Mouse (Mus musculus) liver, postnatal 0 days (tissue): ENCODE results near the gene Itpripl2. TPM values are rescaled to one million over a fixed set of nuclear protein-coding genes. Genes with fewer than 3 reads are reported as not detected.
A peak's percentile ranks its signal among the peaks of the same experiment; 100 is the strongest.

Experiments used
- ATAC-seq: fragments of 200-750 bp; cut with Nextera tagmentation; 2 replicates; pipeline ENCODE4 v1.8.0; 2017; ENCODE audit warnings: mild to moderate bottlenecking, moderate library complexity
- DNase-seq: peaks from one replicate; pipeline ENCODE4 v3.0.0-alpha.2; 2016
- H3K27ac ChIP-seq: fragments of 300-500 bp; sonication (generic); 2 replicates; pipeline ENCODE4 v1.5.1; 2014; ENCODE audit warnings: antibody characterized with exemption, moderate library complexity, mild to moderate bottlenecking, low read depth
- H3K27me3 ChIP-seq: fragments of 300-500 bp; sonication (generic); 2 replicates; pipeline ENCODE4 v1.6.1; 2014; ENCODE audit warnings: low read length, control low read depth, mixed read lengths; ENCODE audit not compliant: insufficient read depth
- H3K36me3 ChIP-seq: fragments of 300-500 bp; sonication (generic); replicated peaks from 2 replicates; pipeline ENCODE4 v1.6.1; 2014; ENCODE audit warnings: mild to moderate bottlenecking, control low read depth, low read length, moderate library complexity, mixed read lengths; ENCODE audit not compliant: insufficient read depth
- H3K4me1 ChIP-seq: fragments of 300-500 bp; sonication (generic); 2 replicates; pipeline ENCODE4 v1.6.1; 2014; ENCODE audit warnings: antibody characterized with exemption, mild to moderate bottlenecking, control low read depth; ENCODE audit not compliant: insufficient read depth
- H3K4me2 ChIP-seq: fragments of 300-500 bp; sonication (generic); 2 replicates; pipeline ENCODE4 v1.6.1; 2014; ENCODE audit warnings: low read depth, mild to moderate bottlenecking, low read length, moderate library complexity, mixed read lengths
- H3K4me3 ChIP-seq: fragments of 300-500 bp; sonication (generic); 2 replicates; pipeline ENCODE4 v1.5.1; 2014; ENCODE audit warnings: low read depth, low read length
- H3K9ac ChIP-seq: fragments of 300-500 bp; sonication (generic); replicated peaks from 2 replicates; pipeline ENCODE4 v1.6.1; 2014; ENCODE audit warnings: mild to moderate bottlenecking, moderate library complexity
- H3K9me3 ChIP-seq: fragments of 300-500 bp; sonication (generic); 2 replicates; pipeline ENCODE4 v1.6.1; 2016; ENCODE audit warnings: mild to moderate bottlenecking, control low read depth, low read length, mixed read lengths
- CTCF ChIP-seq: sonication (generic); IDR thresholded peaks from 2 replicates; pipeline ENCODE4 v1.5.1; 2016; ENCODE audit warnings: antibody characterized with exemption, low read depth
- EP300 ChIP-seq: IDR thresholded peaks from 2 replicates; pipeline ENCODE4 v1.6.1; 2016; ENCODE audit warnings: antibody characterized with exemption, low read depth, mild to moderate bottlenecking
- WGBS: fragments of 180-500 bp; shearing (Covaris S2); extraction: QIAGEN DNeasy Blood & Tissue Kit; methylation state at CpG from one replicate; pipeline ENCODE4 v1.1.7; 2014; ENCODE audit not compliant: insufficient replicate concordance; 5-methylcytosine and 5-hydroxymethylcytosine counted together
- polyA plus RNA-seq: library from polyadenylated mRNA; unstranded; fragments of >200 nt; fragmentation: Nextera tagmentation; extraction: Ambion mirVana; gene quantifications from 2 replicates; pipeline ENCODE4 v1.2.1, GENCODE M21; 2015

The Itpripl2 gene
- polyA plus RNA-seq, 1 experiment from 2014 or later: 1.3 TPM

GRCm38 (mm10) chr7:118437101-118437802, 54.5 kb downstream of the Itpripl2 start:
- Histone ChIP-seq H3K9ac (no peak overlapping the region), H3K27ac (no peak overlapping the region), H3K27me3 (no peaks in the 10 kb centered on the region), H3K36me3 (no peaks in the 10 kb centered on the region), H3K4me2 (no peak overlapping the region), H3K4me1 (no peaks in the 10 kb centered on the region), H3K9me3 (no peaks in the 10 kb centered on the region), H3K4me3 (no peak overlapping the region)
- DNase-seq (peak; percentile 61), ATAC-seq (no peak)
- WGBS: 48% methylated on average over 7 of the region's 7 CpGs
- TF ChIP-seq CTCF (peak; percentile 81), EP300 (no peak)

Other genes with a start within 250 kb of the Itpripl2 start
- gene Smg1, start 248.3 kb downstream of the Itpripl2 start, polyA plus RNA-seq: 3.5 and 4.0 TPM in 2 replicates
- gene Syt17, start 43.8 kb downstream of the Itpripl2 start, polyA plus RNA-seq: 0.06 and 0.08 TPM in 2 replicates
- gene Coq7, start 41.4 kb upstream of the Itpripl2 start, polyA plus RNA-seq: 53.1 and 53.4 TPM in 2 replicates
- gene Tmc7, start 92.8 kb upstream of the Itpripl2 start, polyA plus RNA-seq: 0.18 and 0.33 TPM in 2 replicates
- 0.02 and 0.05 TPM in 2 replicates for gene Tmc5, start 105.3 kb upstream of the Itpripl2 start, polyA plus RNA-seq
- 40.1 and 43.1 TPM in 2 replicates for gene Gde1, start 213.8 kb upstream of the Itpripl2 start, polyA plus RNA-seq
- gene Ccp110, start 220.6 kb upstream of the Itpripl2 start, polyA plus RNA-seq: 2.7 and 3.5 TPM in 2 replicates
- gene Vps35l, start 248.3 kb upstream of the Itpripl2 start, polyA plus RNA-seq: 19.3 and 20.5 TPM in 2 replicates